Comparison of ENCODE assay signal across 27 mouse cellular contexts in the genomic region with DNA sequence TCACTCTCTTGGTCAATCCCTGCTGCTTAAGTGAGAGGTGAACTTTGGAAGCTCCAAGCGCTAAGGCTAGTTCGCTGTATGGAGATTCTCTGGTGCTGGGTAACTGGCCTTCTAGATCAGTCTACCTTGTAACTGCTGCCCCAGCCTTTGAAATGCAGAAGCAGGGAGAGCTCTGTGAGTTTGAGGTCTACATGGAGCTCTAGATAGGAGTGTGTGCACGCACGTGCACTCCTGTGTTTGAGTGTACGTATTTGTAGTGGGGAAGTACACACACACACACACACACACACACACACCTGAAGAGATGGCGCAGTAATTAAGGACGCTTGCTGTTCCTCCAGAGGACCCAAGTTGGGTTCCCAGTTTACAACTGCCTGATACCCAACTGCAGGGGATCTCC. TPM values are rescaled to one million over a fixed set of nuclear protein-coding genes. Genes with fewer than 3 reads are reported as not detected.
DNase-seq lines count a peak whose midpoint lies in the region; ATAC-seq and TF ChIP-seq lines count a peak whose summit lies in the region.
"Had no signal": no experiment of that assay in that cellular context is flagged by ENCODE, and none has a peak within 500 bp of the region (broad histone marks: within the 10 kb centered on the region; RNA-seq: fewer than 3 reads in every experiment).

No protein-coding gene starts in this region.

- H3K79me2 ChIP-seq in MEL (ENCODE audit: control insufficient read depth, insufficient read depth, low read length, poor library complexity) = no peaks in the 10 kb centered on the region; the same call in 1 of the 2 replicates

- no peaks in the 10 kb centered on the region for H3K27me3 ChIP-seq in heart, embryonic 12.5 days (replicated peaks)
- H3K27me3 ChIP-seq in heart, embryonic 14.5 days (ENCODE audit: control insufficient read depth, insufficient read depth, low read length) = no peaks in the 10 kb centered on the region
- no peaks in the 10 kb centered on the region for H3K27me3 ChIP-seq in MEL (ENCODE audit: control insufficient read depth in 1 of 2, insufficient read depth in 2 of 2, low read length in 2 of 2)
- H3K27me3 ChIP-seq: embryonic facial prominence, embryonic 13.5 days; embryonic facial prominence, embryonic 15.5 days; forebrain, embryonic 12.5 days had no signal

- no peak for TF ChIP-seq CTCF in MEL (IDR thresholded peaks at IDR 0.05 in 2 of 3, conservative IDR thresholded peaks at IDR 0.05 in 1 of 3; ENCODE audit: control insufficient read depth in 1 of 3, insufficient read depth in 1 of 3, low read depth in 2 of 3, low read length in 3 of 3, poor library complexity in 1 of 3, severe bottlenecking in 1 of 3)

- peaks cover 48% of the 10 kb centered on the region for H3K4me1 ChIP-seq in heart, embryonic 12.5 days (replicated peaks)
- peaks cover 26 to 34% of the 10 kb centered on the region in 2 experiments for H3K4me1 ChIP-seq in heart, embryonic 14.5 days (ENCODE audit: control insufficient read depth in 2 of 2, insufficient read depth in 2 of 2, low read length in 2 of 2)
- peaks cover 7 to 29% of the 10 kb centered on the region in 2 experiments for H3K4me1 ChIP-seq in MEL (ENCODE audit: control insufficient read depth in 1 of 2, insufficient read depth in 2 of 2, low read length in 2 of 2)
- H3K4me1 ChIP-seq: embryonic facial prominence, embryonic 13.5 days; embryonic facial prominence, embryonic 15.5 days; forebrain, embryonic 12.5 days had no signal

- TF ChIP-seq RAD21 in MEL (IDR thresholded peaks at IDR 0.05; ENCODE audit: low read depth, low read length) = no peak

- H3K4me2 ChIP-seq in heart, embryonic 12.5 days = peak overlapping the region; percentile 35; the same call in 1 of the 2 replicates
- H3K4me2 ChIP-seq in heart, embryonic 14.5 days (ENCODE audit: low read length) = peak overlapping the region; percentile 25; the same call in 1 of the 2 replicates
- H3K4me2 ChIP-seq: embryonic facial prominence, embryonic 13.5 days; embryonic facial prominence, embryonic 15.5 days; forebrain, embryonic 12.5 days had no signal

- intact Hi-C loops in heart, postnatal 10 days (cut with DNase I) = no loop called here

- H3K9ac ChIP-seq in heart, embryonic 12.5 days = no peak overlapping the region
- no peak overlapping the region; the same call in 1 of the 2 replicates for H3K9ac ChIP-seq in heart, embryonic 14.5 days (ENCODE audit: low read length)
- no peak overlapping the region; the same call in 1 of the 2 replicates for H3K9ac ChIP-seq in MEL (ENCODE audit: control insufficient read depth, low read depth, low read length, poor library complexity, severe bottlenecking)
- H3K9ac ChIP-seq: embryonic facial prominence, embryonic 13.5 days; embryonic facial prominence, embryonic 15.5 days; forebrain, embryonic 12.5 days had no signal

- no peak for ATAC-seq in heart, embryonic 12.5 days (ENCODE audit: insufficient number of reproducible peaks, low FRiP score)
- ATAC-seq in heart, embryonic 14.5 days (ENCODE audit: insufficient number of reproducible peaks, insufficient read depth, low FRiP score, low read depth) = no peak
- ATAC-seq: forebrain, embryonic 14.5 days; forebrain, embryonic 16.5 days had no signal

- DNase-seq in heart, adult 11 months = no peak
- DNase-seq in heart, postnatal 10 days = no peak
- DNase-seq in MEL (ENCODE audit: low read depth, low spot score) = peak; percentile 64
- DNase-seq in MEL-GATA-1-ER (ENCODE audit: extremely low read depth, low read depth) = peak; percentile 38
- no peak for DNase-seq in thymus, postnatal 4 days
- DNase-seq: adrenal gland, adult 2 months; adrenal gland, postnatal 10 days; adrenal gland, postnatal 25 days; cerebellum, adult 11 months; cerebellum, adult 18-20 months; cerebellum, adult 8-10 months; cerebellum, adult 9-11 months; cerebellum, postnatal 14 days; cerebellum, postnatal 36 days; embryo, embryonic 11 days had no signal

- TF ChIP-seq POLR2A in MEL (IDR thresholded peaks at IDR 0.05; ENCODE audit: control insufficient read depth in 1 of 2, insufficient read depth in 1 of 2, low read depth in 1 of 2, low read length in 2 of 2, poor library complexity in 1 of 2) = no peak

- H3K9me3 ChIP-seq in heart, embryonic 12.5 days (replicated peaks) = no peaks in the 10 kb centered on the region
- no peaks in the 10 kb centered on the region for H3K9me3 ChIP-seq in heart, embryonic 14.5 days (ENCODE audit: control insufficient read depth, low read length)
- H3K9me3 ChIP-seq in MEL (replicated peaks; ENCODE audit: insufficient read depth, low read length) = no peaks in the 10 kb centered on the region
- H3K9me3 ChIP-seq: embryonic facial prominence, embryonic 13.5 days; embryonic facial prominence, embryonic 15.5 days; forebrain, embryonic 10.5 days; forebrain, embryonic 12.5 days had no signal

- 80% methylated on average over 7 of the region's 7 CpGs for WGBS in heart, embryonic 12.5 days
- 81% methylated on average over 7 of the region's 7 CpGs for WGBS in heart, embryonic 14.5 days

- no peak overlapping the region for H3K27ac ChIP-seq in heart, embryonic 12.5 days (ENCODE audit: poor library complexity, severe bottlenecking)
- 0 out of 4 replicates have a peak overlapping the region, but pooled peaks of 1 of the 2 experiments have one; percentile 8 for H3K27ac ChIP-seq in heart, embryonic 14.5 days (replicated peaks in 1 of 2; ENCODE audit: control insufficient read depth in 1 of 2, insufficient read depth in 1 of 2, low read depth in 2 of 2, low read length in 2 of 2)
- H3K27ac ChIP-seq in MEL (ENCODE audit: control insufficient read depth, low read depth, low read length) = peak overlapping the region; percentile 24; the same call in 1 of the 2 replicates
- H3K27ac ChIP-seq: embryonic facial prominence, embryonic 13.5 days; embryonic facial prominence, embryonic 15.5 days; forebrain, embryonic 10.5 days; forebrain, embryonic 12.5 days had no signal

- TF ChIP-seq EP300 in MEL (IDR thresholded peaks at IDR 0.05; ENCODE audit: low read depth in 1 of 2, low read length in 2 of 2) = 0 out of 4 replicates have a peak, but pooled peaks of 1 of the 2 experiments have one; percentile 19

- peaks cover 28% of the 10 kb centered on the region for H3K36me3 ChIP-seq in heart, embryonic 12.5 days
- peaks cover 30% of the 10 kb centered on the region for H3K36me3 ChIP-seq in heart, embryonic 14.5 days (ENCODE audit: control insufficient read depth, insufficient read depth, low read length)
- H3K36me3 ChIP-seq in MEL (ENCODE audit: control insufficient read depth in 1 of 2, insufficient read depth in 2 of 2, low read length in 2 of 2) = peaks cover 0 to 9% of the 10 kb centered on the region in 2 experiments; a peak in 3 of 4 replicates

- no peak overlapping the region for H3K4me3 ChIP-seq in heart, embryonic 12.5 days
- no peak overlapping the region for H3K4me3 ChIP-seq in heart, embryonic 14.5 days (ENCODE audit: control insufficient read depth in 1 of 2, insufficient read depth in 1 of 2, low read depth in 1 of 2, low read length in 2 of 2)
- peak overlapping the region in 1 of 2 experiments; percentile 41; a peak in 1 of 4 replicates for H3K4me3 ChIP-seq in MEL (ENCODE audit: control insufficient read depth in 1 of 2, insufficient read depth in 1 of 2, low read depth in 2 of 2, low read length in 2 of 2)
- H3K4me3 ChIP-seq: embryonic facial prominence, embryonic 13.5 days; embryonic facial prominence, embryonic 15.5 days; erythroblast, embryonic 14.5 days; forebrain, embryonic 10.5 days; forebrain, embryonic 12.5 days had no signal

TF ChIP-seq in MEL, 35 proteins besides CTCF, POLR2A, EP300 and RAD21:
- no peak for TF ChIP-seq RCOR1 (IDR thresholded peaks at IDR 0.05; ENCODE audit: low read depth, low read length)
- no peak for TF ChIP-seq JUND (IDR thresholded peaks at IDR 0.05; ENCODE audit: low read depth, low read length)
- TF ChIP-seq POLR2AphosphoS5 (IDR thresholded peaks at IDR 0.05; ENCODE audit: borderline replicate concordance, low read depth, low read length) = no peak
- no peak for TF ChIP-seq MXI1 (IDR thresholded peaks at IDR 0.05; ENCODE audit: low read depth, low read length)
- peak; percentile 86 for TF ChIP-seq BHLHE40 (IDR thresholded peaks at IDR 0.05; ENCODE audit: borderline replicate concordance, low read depth, low read length)
- no peak for TF ChIP-seq TBP (IDR thresholded peaks at IDR 0.05; ENCODE audit: low read depth, low read length)
- no peak for TF ChIP-seq GABPA (IDR thresholded peaks at IDR 0.05; ENCODE audit: low read depth, low read length)
TF ChIP-seq in MEL: peak in this region for 1.

RNA-seq across cellular contexts. Expression of a gene that starts 10.2 kb away (rescaled TPM):
- polyA plus RNA-seq in heart, embryonic 12.5 days (2016; fragmentation: Nextera tagmentation; extraction: Ambion mirVana) = 26.3 and 26.4 TPM in 2 replicates
- 37.6 and 38.2 TPM in 2 replicates for polyA plus RNA-seq in heart, embryonic 14.5 days (2014; fragmentation: Nextera tagmentation; extraction: Ambion mirVana)
- total RNA-seq in heart, postnatal 10 days (2021) = 10 to 100 TPM; 21.5 to 27.5 TPM
- 0.59 and 0.92 TPM in 2 replicates for total RNA-seq in MEL (2012; rRNA removed)
- polyA plus RNA-seq in MEL (2012; ENCODE audit: insufficient read depth in 1 of 2, insufficient read length in 2 of 2, low read depth in 1 of 2, low replicate concordance in 2 of 2, missing spikeins in 1 of 2) = 1 to 10 TPM in 1 of 2 experiments, not detected in 1; 2.2 TPM
- total RNA-seq: common myeloid progenitor, adult 5-6 weeks; ES-E14 had no signal
- polyA plus RNA-seq: C2C12; embryonic facial prominence, embryonic 13.5 days; forebrain, embryonic 12.5 days; forebrain, embryonic 16.5 days had no signal

RNA-seq across cellular contexts. Expression of a gene that starts 21.0 kb away (rescaled TPM):
- 36.9 and 38.9 TPM in 2 replicates for polyA plus RNA-seq in heart, embryonic 12.5 days (2016; fragmentation: Nextera tagmentation; extraction: Ambion mirVana)
- polyA plus RNA-seq in heart, embryonic 14.5 days (2014; fragmentation: Nextera tagmentation; extraction: Ambion mirVana) = 28.8 and 29.9 TPM in 2 replicates
- total RNA-seq in heart, postnatal 10 days (2021) = 1 to 10 TPM; 5.3 to 5.9 TPM
- 46.2 and 48.3 TPM in 2 replicates for total RNA-seq in MEL (2012; rRNA removed)
- polyA plus RNA-seq in MEL (2012; ENCODE audit: insufficient read depth in 1 of 2, insufficient read length in 2 of 2, low read depth in 1 of 2, low replicate concordance in 2 of 2, missing spikeins in 1 of 2) = 10 to 100 TPM in 1 of 2 experiments, not detected in 1; 43.8 TPM

Comparison
In these comparisons a context has a peak if more than half of its experiments do, and no peak if none do; other contexts are left out.
1. DNase-seq: peak in MEL (single experiment) and MEL-GATA-1-ER (single experiment); none in heart, adult 11 months (single experiment), heart, postnatal 10 days (0 of 2) and thymus, postnatal 4 days (single experiment).